Comparison of ENCODE assay signal across 8 mouse cellular contexts in genomic region chr3:148959327-148960025, GRCm38 (mm10). TPM values are rescaled to one million over a fixed set of nuclear protein-coding genes. Genes with fewer than 3 reads are reported as not detected.
DNase-seq lines count a peak whose midpoint lies in the region; ATAC-seq and TF ChIP-seq lines count a peak whose summit lies in the region.

No protein-coding gene starts in this region.

- WGBS in forebrain, embryonic 11.5 days, result 14% methylated on average over 15 of the region's 15 CpGs
- WGBS in limb, embryonic 10.5 days, result 25% methylated on average over 15 of the region's 15 CpGs

- no peak overlapping the region for H3K9ac ChIP-seq in forebrain, embryonic 11.5 days (ENCODE audit: low read length)

- H3K4me1 ChIP-seq in testis, adult 2 months (ENCODE audit: control insufficient read depth, insufficient read depth, low read length), result peaks cover 7% of the 10 kb centered on the region
- peaks cover 22% of the 10 kb centered on the region for H3K4me1 ChIP-seq in forebrain, embryonic 11.5 days (replicated peaks; ENCODE audit: control insufficient read depth, insufficient read depth, low read length)
- peaks cover 63% of the 10 kb centered on the region for H3K4me1 ChIP-seq in limb, embryonic 10.5 days
- H3K4me1 ChIP-seq in megakaryocyte, embryonic 14.5 days, result peaks cover 39% of the 10 kb centered on the region

- H3K36me3 ChIP-seq in testis, adult 2 months (ENCODE audit: control insufficient read depth, insufficient read depth, low read length), result no peaks in the 10 kb centered on the region
- H3K36me3 ChIP-seq in forebrain, embryonic 11.5 days (ENCODE audit: control insufficient read depth, insufficient read depth, low read length), result no peaks in the 10 kb centered on the region
- peaks cover 2% of the 10 kb centered on the region; the same call in 1 of the 2 replicates for H3K36me3 ChIP-seq in limb, embryonic 10.5 days
- no peaks in the 10 kb centered on the region for H3K36me3 ChIP-seq in megakaryocyte, embryonic 14.5 days (replicated peaks; ENCODE audit: low read length)

- TF ChIP-seq POLR2A in testis, adult 2 months (IDR thresholded peaks at IDR 0.05; ENCODE audit: control insufficient read depth, low read depth, low read length), result no peak

- H3K9me3 ChIP-seq in forebrain, embryonic 11.5 days (ENCODE audit: control insufficient read depth, low read length), result no peaks in the 10 kb centered on the region
- H3K9me3 ChIP-seq in limb, embryonic 10.5 days (replicated peaks), result no peaks in the 10 kb centered on the region
- no peaks in the 10 kb centered on the region for H3K9me3 ChIP-seq in megakaryocyte, embryonic 14.5 days

- peak overlapping the region; percentile 38 for H3K4me3 ChIP-seq in testis, adult 2 months (ENCODE audit: control insufficient read depth, low read depth, low read length)
- H3K4me3 ChIP-seq in forebrain, embryonic 11.5 days (ENCODE audit: low read depth, low read length), result no peak overlapping the region
- H3K4me3 ChIP-seq in limb, embryonic 10.5 days, result peak overlapping the region; percentile 32; the same call in 1 of the 2 replicates
- peak overlapping the region; percentile 87 for H3K4me3 ChIP-seq in megakaryocyte, embryonic 14.5 days (replicated peaks)

- peak; percentile 22; the same call in 1 of the 2 replicates for ATAC-seq in forebrain, embryonic 11.5 days (replicated peaks; ENCODE audit: low FRiP score)

- H3K27me3 ChIP-seq in testis, adult 2 months (ENCODE audit: control insufficient read depth, insufficient read depth, low read length), result no peaks in the 10 kb centered on the region
- H3K27me3 ChIP-seq in forebrain, embryonic 11.5 days (ENCODE audit: control insufficient read depth, insufficient read depth, low read length), result no peaks in the 10 kb centered on the region
- H3K27me3 ChIP-seq in limb, embryonic 10.5 days (ENCODE audit: low read depth, poor library complexity, severe bottlenecking), result no peaks in the 10 kb centered on the region
- peaks cover 8% of the 10 kb centered on the region for H3K27me3 ChIP-seq in megakaryocyte, embryonic 14.5 days (replicated peaks)

- no peak overlapping the region for H3K27ac ChIP-seq in testis, adult 2 months (ENCODE audit: control insufficient read depth, insufficient read depth, low read depth, low read length)
- no peak overlapping the region for H3K27ac ChIP-seq in forebrain, embryonic 11.5 days (ENCODE audit: low read depth, low read length)
- H3K27ac ChIP-seq in limb, embryonic 10.5 days, result peak overlapping the region; percentile 53; the same call in 1 of the 2 replicates

- peak overlapping the region; percentile 6; the same call in 1 of the 2 replicates for H3K4me2 ChIP-seq in forebrain, embryonic 11.5 days (ENCODE audit: low read depth, low read length, severe bottlenecking)

- no peak for TF ChIP-seq CTCF in testis, adult 2 months (IDR thresholded peaks at IDR 0.05; ENCODE audit: control insufficient read depth, insufficient read depth, insufficient replicate concordance, low read depth, low read length)

- no peak for DNase-seq in testis, postnatal 14 days (ENCODE audit: low spot score)
- DNase-seq in forebrain, embryonic 11.5 days (ENCODE audit: low spot score), result no peak
- DNase-seq in heart, postnatal 4 days, result peak; percentile 50
- no peak for DNase-seq in limb, embryonic 10.5 days (ENCODE audit: low spot score)
- peak; percentile 28 for DNase-seq in yolk sac, embryonic 10.5 days (ENCODE audit: low spot score)
- no peak for DNase-seq in thymus, postnatal 14 days

RNA-seq across cellular contexts. Expression of gene Adgrl2, which starts 30.9 kb away (rescaled TPM):
- 12.9 and 13.2 TPM in 2 replicates for polyA plus RNA-seq in testis, adult 2 months (2012; rRNA removed)
- polyA plus RNA-seq in forebrain, embryonic 11.5 days (2014; fragmentation: Nextera tagmentation; extraction: Ambion mirVana), result 112 and 116 TPM in 2 replicates
- total RNA-seq in heart, postnatal 4 days (2021), result 100 to 1,000 TPM; 126 to 134 TPM
- 79.2 and 81.2 TPM in 2 replicates for polyA plus RNA-seq in limb, embryonic 10.5 days (2016; fragmentation: Nextera tagmentation; extraction: Ambion mirVana)
- 5.4 and 12.3 TPM in 2 replicates for polyA plus RNA-seq in megakaryocyte, embryonic 14.5 days (2012; ENCODE audit: insufficient read depth, low replicate concordance)

Comparison
In these comparisons a context has a peak if more than half of its experiments do, and no peak if none do; other contexts are left out.
1. DNase-seq: peak in heart, postnatal 4 days (single experiment) and yolk sac, embryonic 10.5 days (single experiment); none in testis, postnatal 14 days (single experiment), forebrain, embryonic 11.5 days (single experiment), limb, embryonic 10.5 days (single experiment) and thymus, postnatal 14 days (single experiment).